Comparison of ENCODE assay signal across 19 mouse cellular contexts in the genomic region with DNA sequence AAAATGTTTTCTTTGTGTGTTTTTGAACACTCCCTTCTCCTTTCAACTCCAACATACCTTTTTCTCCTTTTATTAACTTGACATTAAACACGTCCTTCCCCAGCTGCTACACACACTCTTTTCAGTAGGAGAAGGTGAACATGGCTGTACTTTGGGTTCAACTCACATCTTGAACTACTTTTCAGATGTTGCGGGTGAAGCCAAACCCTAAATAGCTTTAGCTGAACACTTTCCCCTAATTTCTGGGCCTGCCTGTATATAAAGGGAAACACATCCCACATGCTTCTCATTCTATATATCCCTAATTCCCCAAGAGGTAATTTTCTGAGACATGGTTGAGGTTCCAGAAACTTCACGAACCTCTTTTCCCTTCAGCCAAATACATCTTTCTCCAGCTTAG.
"Had no signal": no experiment of that assay in that cellular context is flagged by ENCODE, and none has a peak within 500 bp of the region (broad histone marks: within the 10 kb centered on the region; RNA-seq: fewer than 3 reads in every experiment).

No protein-coding gene starts in this region.

- DNase-seq: lung, adult 18-20 months; lung, embryonic 14.5 days; lung, postnatal 10 days; lung, postnatal 4 days; midbrain, embryonic 14.5 days; retina, postnatal 1 day; right cerebral cortex, adult 18-20 months; right cerebral cortex, postnatal 25 days; right cerebral cortex, postnatal 4 days; spleen, adult 18-20 months; thymus, adult 2 months; thymus, postnatal 25 days; thymus, postnatal 4 days had no signal

- H3K9ac ChIP-seq: lung, embryonic 14.5 days; midbrain, embryonic 12.5 days; neural tube, embryonic 13.5 days; neural tube, embryonic 15.5 days; stomach, embryonic 15.5 days had no signal

- H3K9me3 ChIP-seq: midbrain, embryonic 10.5 days; midbrain, embryonic 12.5 days; neural tube, embryonic 13.5 days; neural tube, embryonic 15.5 days; stomach, embryonic 15.5 days had no signal

- H3K36me3 ChIP-seq: midbrain, embryonic 10.5 days; midbrain, embryonic 12.5 days; neural tube, embryonic 13.5 days; neural tube, embryonic 15.5 days; stomach, embryonic 15.5 days had no signal

- H3K4me2 ChIP-seq: lung, embryonic 14.5 days; midbrain, embryonic 12.5 days; neural tube, embryonic 13.5 days; neural tube, embryonic 15.5 days; stomach, embryonic 15.5 days had no signal

- H3K4me1 ChIP-seq: midbrain, embryonic 10.5 days; midbrain, embryonic 12.5 days; neural tube, embryonic 13.5 days; neural tube, embryonic 15.5 days; stomach, embryonic 15.5 days had no signal

- H3K4me3 ChIP-seq: midbrain, embryonic 10.5 days; midbrain, embryonic 12.5 days; neural tube, embryonic 13.5 days; neural tube, embryonic 15.5 days; stomach, embryonic 15.5 days had no signal

- H3K27ac ChIP-seq: midbrain, embryonic 10.5 days; midbrain, embryonic 12.5 days; neural tube, embryonic 13.5 days; neural tube, embryonic 15.5 days; stomach, embryonic 15.5 days; stomach, postnatal 0 days had no signal

- H3K27me3 ChIP-seq: midbrain, embryonic 12.5 days; stomach, embryonic 15.5 days had no signal
